Mouse (Mus musculus) embryonic facial prominence, embryonic 14.5 days (tissue): ENCODE data around the gene Jsrp1. TPM values are rescaled to one million over a fixed set of nuclear protein-coding genes. Genes with fewer than 3 reads are reported as not detected.

Experiments
- ATAC-seq: fragments of 200-750 bp; cut with Nextera tagmentation; 2 replicates; pipeline ENCODE4 v1.8.0; 2017; ENCODE audit warnings: low read depth, moderate number of reproducible peaks, moderate TSS enrichment
- DNase-seq: peaks from one replicate; pipeline ENCODE4 v3.0.0-alpha.2; 2015; ENCODE audit warnings: low spot score
- H3K27ac ChIP-seq: fragments of 300-500 bp; sonication (generic); replicated peaks from 2 replicates; pipeline ENCODE4 v1.5.1; 2014; ENCODE audit warnings: low read depth, mild to moderate bottlenecking, low read length, moderate library complexity
- H3K27me3 ChIP-seq: fragments of 300-500 bp; sonication (generic); replicated peaks from 2 replicates; pipeline ENCODE4 v1.6.1; 2014; ENCODE audit warnings: low read length; ENCODE audit not compliant: control insufficient read depth, insufficient read depth
- H3K36me3 ChIP-seq: fragments of 300-500 bp; sonication (generic); 2 replicates; pipeline ENCODE4 v1.6.1; 2014; ENCODE audit warnings: low read length, mixed read lengths; ENCODE audit not compliant: control insufficient read depth, insufficient read depth
- H3K4me1 ChIP-seq: fragments of 300-500 bp; sonication (generic); 2 replicates; pipeline ENCODE4 v1.6.1; 2014; ENCODE audit warnings: antibody characterized with exemption, low read length; ENCODE audit not compliant: control insufficient read depth, insufficient read depth
- H3K4me2 ChIP-seq: fragments of 300-500 bp; sonication (generic); 2 replicates; pipeline ENCODE4 v1.6.1; 2014; ENCODE audit warnings: low read depth, mild to moderate bottlenecking, low read length, moderate library complexity, mixed read lengths
- H3K4me3 ChIP-seq: fragments of 300-500 bp; sonication (generic); 2 replicates; pipeline ENCODE4 v1.5.1; 2014; ENCODE audit warnings: low read depth, mild to moderate bottlenecking, low read length
- H3K9ac ChIP-seq: fragments of 300-500 bp; sonication (generic); 2 replicates; pipeline ENCODE4 v1.6.1; 2014; ENCODE audit warnings: low read depth, mild to moderate bottlenecking, low read length, moderate library complexity, mixed read lengths
- H3K9me3 ChIP-seq: fragments of 300-500 bp; sonication (generic); 2 replicates; pipeline ENCODE4 v1.6.1; 2016; ENCODE audit warnings: low read length; ENCODE audit not compliant: control insufficient read depth
- WGBS: fragments of 180-500 bp; shearing (Covaris S2); extraction: QIAGEN DNeasy Blood & Tissue Kit; methylation state at CpG from one replicate; pipeline ENCODE4 v1.1.7; 2014; 5-methylcytosine and 5-hydroxymethylcytosine counted together
- polyA plus RNA-seq: library from polyadenylated mRNA; unstranded; fragments of >200 nt; fragmentation: Nextera tagmentation; extraction: Ambion mirVana; gene quantifications from 2 replicates; pipeline ENCODE4 v1.2.1, GENCODE M21; 2014

Jsrp1 gene
- 13.0 and 20.3 TPM in 2 replicates for polyA plus RNA-seq

GRCm38 (mm10) chr10:80813366-80813765 lies at the start of gene Jsrp1:
TSS of gene Jsrp1 (minus strand) at chr10:80813498.
- H3K36me3 ChIP-seq: no peaks in the 10 kb centered on the region
- no peak within 1 kb of the TSS for H3K4me3 ChIP-seq
- H3K27me3 ChIP-seq: peaks cover 17% of the 10 kb centered on the region
- ATAC-seq (peak; percentile 46; the same call in 1 of the 2 replicates), DNase-seq (peak; percentile 57)
- WGBS: 66% methylated on average over 4 of the region's 4 CpGs
- H3K9ac ChIP-seq: peak within 1 kb of the TSS; percentile 19; the same call in 1 of the 2 replicates
- no peak within 1 kb of the TSS for H3K4me2 ChIP-seq
- H3K4me1 ChIP-seq: peaks cover 3% of the 10 kb centered on the region
- no peak within 1 kb of the TSS for H3K27ac ChIP-seq
- no peaks in the 10 kb centered on the region for H3K9me3 ChIP-seq

- Histone ChIP-seq H3K4me1 (no peaks in the 10 kb centered on the region), H3K9me3 (no peaks in the 10 kb centered on the region), H3K4me3 (no peak overlapping the region), H3K27ac (no peak overlapping the region), H3K4me2 (no peak overlapping the region), H3K9ac (no peak overlapping the region), H3K27me3 (no peaks in the 10 kb centered on the region), H3K36me3 (peaks cover 51% of the 10 kb centered on the region)
- ATAC-seq: no peak
- DNase-seq: no peak
- WGBS: 95% methylated on average over 5 of the region's 5 CpGs
Observed at GRCm38 (mm10) chr10:80862305-80862704, 49.0 kb upstream of the Jsrp1 start.

GRCm38 (mm10) chr10:80858350-80858935 lies 45.1 kb upstream of the Jsrp1 start:
- Histone ChIP-seq H3K9ac (peak overlapping the region; percentile 40; the same call in 1 of the 2 replicates), H3K4me2 (no peak overlapping the region), H3K4me3 (no peak overlapping the region), H3K27ac (peak overlapping the region; percentile 58; the same call in 1 of the 2 replicates), H3K36me3 (peaks cover 19% of the 10 kb centered on the region), H3K27me3 (no peaks in the 10 kb centered on the region), H3K4me1 (peaks cover 22% of the 10 kb centered on the region), H3K9me3 (no peaks in the 10 kb centered on the region)
- 73% methylated on average over 7 of the region's 7 CpGs for WGBS
- DNase-seq (no peak), ATAC-seq (no peak)

- H3K27me3 ChIP-seq: no peaks in the 10 kb centered on the region
- no peak for ATAC-seq
- peak overlapping the region; percentile 40 for H3K9ac ChIP-seq
- DNase-seq: no peak
- peaks cover 22% of the 10 kb centered on the region for H3K4me1 ChIP-seq
- 0 out of 2 replicates have a peak overlapping the region, but pooled peaks have one; percentile 23 for H3K4me2 ChIP-seq
- no peaks in the 10 kb centered on the region for H3K9me3 ChIP-seq
- H3K27ac ChIP-seq: peak overlapping the region; percentile 58; the same call in 1 of the 2 replicates
- 73% methylated on average over 2 of the region's 3 CpGs for WGBS
- H3K36me3 ChIP-seq: peaks cover 18% of the 10 kb centered on the region
- no peak overlapping the region for H3K4me3 ChIP-seq
Observed at GRCm38 (mm10) chr10:80857848-80858247, 44.5 kb upstream of the Jsrp1 start.

GRCm38 (mm10) chr10:80857386-80857785 lies 44.1 kb upstream of the Jsrp1 start:
- Histone ChIP-seq H3K4me3 (no peak overlapping the region), H3K9me3 (no peaks in the 10 kb centered on the region), H3K36me3 (peaks cover 16% of the 10 kb centered on the region), H3K27ac (peak overlapping the region; percentile 61; the same call in 1 of the 2 replicates), H3K4me1 (peaks cover 22% of the 10 kb centered on the region), H3K4me2 (peak overlapping the region; percentile 23; the same call in 1 of the 2 replicates), H3K9ac (peak overlapping the region; percentile 40), H3K27me3 (no peaks in the 10 kb centered on the region)
- DNase-seq (peak; percentile 27), ATAC-seq (no peak; the same call in 1 of the 2 replicates)
- 40% methylated on average over 8 of the region's 8 CpGs for WGBS

- Histone ChIP-seq H3K4me1 (peaks cover 22% of the 10 kb centered on the region), H3K4me2 (peak overlapping the region; percentile 99), H3K9me3 (no peaks in the 10 kb centered on the region), H3K27me3 (no peaks in the 10 kb centered on the region), H3K36me3 (peaks cover 17% of the 10 kb centered on the region), H3K27ac (peak overlapping the region; percentile 61), H3K9ac (peak overlapping the region; percentile 40), H3K4me3 (no peak overlapping the region)
- ATAC-seq (no peak), DNase-seq (no peak)
- 66% methylated on average over 5 of the region's 5 CpGs for WGBS
Observed at GRCm38 (mm10) chr10:80856908-80857307, 43.6 kb upstream of the Jsrp1 start.

GRCm38 (mm10) chr10:80856267-80856666 lies 43.0 kb upstream of the Jsrp1 start:
- ATAC-seq (no peak), DNase-seq (peak; percentile 37)
- Histone ChIP-seq H3K27ac (peak overlapping the region; percentile 61), H3K4me3 (peak overlapping the region; percentile 96), H3K9ac (peak overlapping the region; percentile 89), H3K36me3 (peaks cover 19% of the 10 kb centered on the region), H3K9me3 (no peaks in the 10 kb centered on the region), H3K4me1 (peaks cover 22% of the 10 kb centered on the region), H3K27me3 (no peaks in the 10 kb centered on the region), H3K4me2 (peak overlapping the region; percentile 99)
- WGBS: 32% methylated on average over 3 of the region's 3 CpGs

GRCm38 (mm10) chr10:80855749-80856073 lies 42.4 kb upstream of the Jsrp1 start:
- peaks cover 25% of the 10 kb centered on the region for H3K36me3 ChIP-seq
- peak overlapping the region; percentile 99 for H3K4me2 ChIP-seq
- H3K9ac ChIP-seq: peak overlapping the region; percentile 89
- peak overlapping the region; percentile 96 for H3K4me3 ChIP-seq
- 23% methylated on average over 11 of the region's 11 CpGs for WGBS
- H3K27me3 ChIP-seq: no peaks in the 10 kb centered on the region
- no peak for DNase-seq
- no peaks in the 10 kb centered on the region for H3K9me3 ChIP-seq
- peaks cover 22% of the 10 kb centered on the region for H3K4me1 ChIP-seq
- no peak overlapping the region; the same call in 1 of the 2 replicates for H3K27ac ChIP-seq
- ATAC-seq: no peak
